Mouse (Mus musculus): ENCODE results near the gene Gm20431.

Gm20431 gene

GRCm38 (mm10) chr2:167596726-167597491 is 64.4 kb downstream of the Gm20431 start:
- no peak for DNase-seq

DNA sequence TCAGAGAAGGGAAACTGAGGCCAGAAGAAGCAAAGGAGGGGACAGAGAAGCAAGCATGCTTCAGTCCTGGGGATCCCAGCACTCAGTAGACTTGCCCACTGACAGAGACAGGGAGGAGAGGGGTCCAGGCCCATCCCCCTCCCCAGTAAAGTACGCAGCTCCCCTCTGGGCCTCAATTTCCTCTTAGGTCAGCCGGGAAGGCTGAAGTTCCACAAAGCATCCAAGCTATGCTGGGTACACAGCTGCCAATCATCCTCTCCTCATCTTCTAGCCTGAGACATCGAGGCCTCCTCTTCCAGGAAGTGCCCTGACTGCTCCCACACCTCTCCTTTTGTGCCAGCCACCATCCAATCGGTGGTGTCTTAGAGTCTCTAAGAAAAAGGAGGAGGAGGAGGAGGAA is 65.0 kb downstream of the Gm20431 start:
- no peak for DNase-seq

GRCm38 (mm10) chr2:167595761-167596171 is 65.5 kb downstream of the Gm20431 start:
- DNase-seq = no peak

GRCm38 (mm10) chr2:167594444-167594934 is 66.8 kb downstream of the Gm20431 start:
- no peak for DNase-seq

DNA sequence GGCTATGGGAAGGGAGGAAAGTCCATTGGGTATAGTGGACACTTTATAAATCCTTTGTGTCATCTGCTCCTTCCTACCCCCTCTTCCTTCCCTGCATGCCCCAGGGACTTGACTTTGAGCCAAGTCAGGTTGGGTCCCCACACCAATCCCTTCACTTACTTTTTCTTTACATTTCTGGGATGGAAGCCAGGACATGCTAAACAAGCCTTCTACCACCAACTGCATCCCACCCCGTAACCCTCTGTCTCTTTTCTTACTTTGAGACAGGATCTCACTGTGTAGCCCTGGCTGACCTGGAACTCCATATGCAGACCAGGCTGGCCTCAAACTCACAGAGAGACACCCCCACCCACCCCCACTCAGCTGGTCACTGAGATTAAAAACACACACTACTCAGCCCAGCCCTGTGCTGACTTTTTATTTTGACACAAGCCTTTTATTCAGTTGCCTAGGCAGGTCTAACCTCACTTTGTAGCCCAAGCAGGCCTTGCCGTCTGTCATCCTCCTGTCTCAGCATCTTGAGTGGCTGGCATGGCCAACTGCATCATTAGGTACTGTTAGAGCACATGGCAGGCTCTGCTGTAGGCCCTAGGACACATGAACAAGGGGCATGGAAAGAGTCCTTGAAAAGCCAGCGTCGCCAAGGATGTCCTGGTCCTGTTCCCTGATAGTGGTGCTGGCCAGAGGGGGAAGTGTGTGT is 67.6 kb downstream of the Gm20431 start:
- DNase-seq = no peak

DNA sequence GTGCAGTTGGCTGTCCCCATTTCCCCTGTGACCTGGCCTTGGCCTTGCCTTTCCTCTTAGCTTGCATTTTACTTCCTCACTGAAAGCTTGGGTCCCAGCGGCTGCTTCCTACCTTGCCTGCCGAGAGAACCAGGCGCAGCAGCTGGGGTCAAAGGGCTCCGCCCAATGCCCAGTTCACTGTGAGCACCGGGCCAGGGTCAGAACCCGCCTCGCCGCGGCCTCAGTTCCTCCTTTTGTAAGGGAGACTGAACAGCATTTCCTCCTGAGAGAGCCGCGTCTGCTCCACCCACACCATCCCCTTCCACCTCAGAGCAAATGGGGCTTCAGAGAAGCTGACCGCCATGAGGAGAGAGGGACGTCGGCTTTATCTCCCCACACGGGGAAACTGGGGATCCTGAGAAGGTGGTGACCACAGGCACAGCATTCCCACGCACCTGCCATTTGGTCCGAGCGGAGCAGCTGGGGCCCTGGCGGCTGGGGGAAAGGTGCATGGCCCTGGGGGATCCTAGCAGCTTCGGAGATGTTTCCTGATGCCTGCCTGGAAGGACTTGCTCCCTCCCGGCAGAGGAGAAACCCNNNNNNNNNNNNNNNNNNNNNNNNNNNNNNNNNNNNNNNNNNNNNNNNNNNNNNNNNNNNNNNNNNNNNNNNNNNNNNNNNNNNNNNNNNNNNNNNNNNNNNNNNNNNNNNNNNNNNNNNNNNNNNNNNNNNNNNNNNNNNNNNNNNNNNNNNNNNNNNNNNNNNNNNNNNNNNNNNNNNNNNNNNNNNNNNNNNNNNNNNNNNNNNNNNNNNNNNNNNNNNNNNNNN is 72.3 kb downstream of the Gm20431 start:
- DNase-seq = peak; percentile 64

- DNase-seq = no peak
Observed at GRCm38 (mm10) chr2:167586976-167587375, 74.3 kb downstream of the Gm20431 start.

- no peak for DNase-seq
Observed at GRCm38 (mm10) chr2:167586041-167586440, 75.3 kb downstream of the Gm20431 start.

DNA sequence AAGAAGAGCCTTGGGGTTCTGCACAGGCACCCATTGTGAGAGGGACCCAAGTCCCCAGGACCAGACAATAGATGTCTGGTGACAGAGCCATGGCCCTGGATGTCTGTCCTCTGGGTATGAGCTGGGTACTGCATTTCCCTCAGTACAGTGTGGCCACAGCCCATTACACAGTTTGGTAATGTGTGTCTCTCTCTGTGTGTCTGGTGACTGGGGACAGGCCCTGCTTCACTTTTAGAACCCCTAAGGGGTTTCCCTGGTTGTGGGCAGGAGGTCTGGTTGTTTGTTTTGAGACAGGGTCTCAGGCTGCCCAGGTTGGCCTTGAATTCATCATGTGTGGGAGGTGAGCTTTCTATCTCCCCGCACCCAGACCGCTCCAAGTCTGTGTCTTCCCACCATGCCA is 76.0 kb downstream of the Gm20431 start:
- no peak for DNase-seq

- no peak for DNase-seq
Observed at GRCm38 (mm10) chr2:167583161-167583952, 77.9 kb downstream of the Gm20431 start.

- peak; percentile 69 for DNase-seq
Observed at GRCm38 (mm10) chr2:167578521-167578920, 82.8 kb downstream of the Gm20431 start.

DNA sequence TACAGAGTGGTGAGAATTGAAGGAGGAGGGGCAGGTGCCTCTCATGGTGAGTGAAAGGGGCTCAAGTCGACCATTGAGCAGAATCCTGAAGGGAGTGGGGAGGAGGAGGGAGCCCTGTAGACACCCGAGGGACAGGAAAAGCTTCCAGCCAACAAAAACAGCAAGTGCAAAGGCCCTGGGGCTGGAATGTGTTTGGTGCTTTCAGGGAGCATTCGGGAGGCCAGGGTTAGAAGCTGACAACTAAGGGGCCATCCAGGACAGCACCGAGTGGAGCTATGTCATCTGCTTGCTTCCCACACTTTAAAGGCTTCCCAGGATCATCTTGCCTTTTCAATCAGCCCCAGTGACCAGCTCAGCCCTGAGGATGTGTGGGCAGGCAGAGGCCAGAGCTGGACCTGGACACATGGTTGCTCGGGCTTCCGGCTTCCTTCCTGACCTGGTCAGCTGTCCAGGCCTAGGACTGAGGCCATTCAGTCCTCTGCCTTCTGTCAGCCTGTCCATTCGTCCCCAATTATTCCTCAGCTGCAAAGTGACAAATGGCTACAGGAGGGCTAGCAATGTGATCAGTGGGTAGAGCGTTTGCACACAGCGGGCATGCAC is 84.0 kb downstream of the Gm20431 start:
- DNase-seq = no peak

DNA sequence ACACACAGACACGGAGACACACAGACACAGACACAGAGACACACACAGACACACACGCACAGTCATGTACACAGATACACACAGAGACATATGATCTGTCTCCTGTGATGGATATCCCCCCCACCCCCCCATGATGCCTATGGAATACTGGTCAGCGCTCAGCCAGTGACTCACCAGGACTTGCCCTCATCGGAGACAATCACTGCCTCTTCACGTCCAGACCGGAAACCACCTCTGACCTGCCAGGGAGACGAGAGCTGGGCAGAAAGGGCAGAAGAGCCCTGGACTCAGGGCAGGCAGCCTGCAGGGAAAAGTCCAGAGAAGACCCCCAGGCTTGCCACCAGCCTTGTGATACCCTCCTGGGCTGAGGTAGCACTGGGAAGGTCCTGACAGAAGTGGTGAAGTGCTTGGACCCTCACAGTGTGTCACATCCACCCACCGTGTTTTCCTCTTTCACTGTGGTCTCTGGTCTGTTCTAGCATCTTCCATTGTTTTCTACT is 85.1 kb downstream of the Gm20431 start:
- no peak for DNase-seq

DNA sequence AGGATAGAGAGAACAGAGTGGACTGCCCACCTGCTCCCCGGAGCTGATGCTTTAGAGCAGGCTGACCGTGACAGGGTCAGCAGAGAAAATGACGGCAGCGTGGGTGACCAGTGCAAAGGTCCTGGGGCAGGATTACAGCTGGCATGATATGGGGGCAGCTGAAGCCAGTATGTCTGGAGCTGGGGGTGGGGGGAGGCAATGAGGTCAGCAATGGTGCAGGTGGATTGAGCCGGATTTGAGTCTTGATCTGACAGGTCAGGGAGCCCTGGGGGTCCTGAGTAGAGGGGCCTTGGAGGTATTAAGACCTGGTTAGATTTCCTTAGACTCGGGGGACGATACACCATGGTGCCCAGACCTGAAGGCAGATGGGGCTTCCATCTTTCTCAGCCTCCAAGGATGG is 85.7 kb downstream of the Gm20431 start:
- no peak for DNase-seq

GRCm38 (mm10) chr2:167574814-167575213 is 86.5 kb downstream of the Gm20431 start:
- DNase-seq = no peak

GRCm38 (mm10) chr2:167571442-167572220 is 89.7 kb downstream of the Gm20431 start:
- DNase-seq = no peak

DNA sequence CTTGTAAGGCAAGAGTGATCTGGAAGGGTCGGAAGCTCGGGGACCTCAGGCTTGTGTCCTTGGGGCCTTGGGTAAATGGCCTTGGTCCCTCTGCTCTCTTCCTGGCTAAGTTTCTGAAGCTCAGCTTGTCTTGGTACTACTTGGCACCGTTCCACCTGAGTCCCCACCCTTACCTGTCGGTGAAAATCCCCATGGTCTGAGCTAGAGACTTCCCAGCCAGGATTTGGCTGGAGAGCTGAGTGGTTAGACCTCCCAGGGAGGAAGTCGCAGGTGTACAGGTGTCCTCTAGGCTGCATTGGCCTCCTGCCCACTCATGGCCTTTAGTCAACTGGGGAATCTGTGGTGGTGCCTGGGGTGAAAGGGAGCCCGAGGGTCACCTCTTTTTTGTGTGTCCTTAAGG is 90.5 kb downstream of the Gm20431 start:
- DNase-seq = no peak

DNA sequence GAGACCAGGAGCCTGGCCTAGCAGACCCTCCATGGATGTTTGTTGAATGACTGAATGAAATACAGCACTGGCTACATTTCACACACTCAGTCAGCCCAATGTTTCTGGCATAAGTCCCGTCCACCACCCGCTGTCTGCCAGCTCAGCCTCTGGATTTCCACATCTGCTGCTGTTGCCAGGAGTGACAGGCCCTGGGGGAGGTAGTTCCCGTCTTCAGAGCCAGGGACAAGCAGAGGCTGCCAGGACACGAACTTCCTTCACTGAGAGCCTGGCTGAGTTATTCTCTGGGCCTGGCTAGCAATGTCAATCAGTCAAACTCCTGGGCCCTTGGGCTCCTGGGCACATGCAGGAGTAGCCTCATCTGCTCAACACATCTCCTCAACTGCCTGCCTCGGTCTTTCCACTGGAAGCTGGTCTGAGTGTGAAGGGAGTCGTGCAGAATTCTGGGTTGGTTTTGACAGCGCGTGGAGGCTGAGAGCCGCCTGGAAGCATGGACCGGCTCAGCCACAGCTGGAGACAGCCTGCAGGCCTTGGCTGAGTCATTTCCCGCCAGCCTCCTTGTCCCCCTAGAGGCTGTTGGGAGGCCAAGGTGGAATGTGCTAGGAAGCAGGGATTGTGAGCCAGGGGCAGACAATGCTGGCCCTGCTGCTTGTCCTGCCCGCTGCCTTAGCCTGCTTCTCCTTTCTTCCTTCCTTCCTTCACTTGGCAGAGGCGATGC is 91.2 kb downstream of the Gm20431 start:
- no peak for DNase-seq

DNA sequence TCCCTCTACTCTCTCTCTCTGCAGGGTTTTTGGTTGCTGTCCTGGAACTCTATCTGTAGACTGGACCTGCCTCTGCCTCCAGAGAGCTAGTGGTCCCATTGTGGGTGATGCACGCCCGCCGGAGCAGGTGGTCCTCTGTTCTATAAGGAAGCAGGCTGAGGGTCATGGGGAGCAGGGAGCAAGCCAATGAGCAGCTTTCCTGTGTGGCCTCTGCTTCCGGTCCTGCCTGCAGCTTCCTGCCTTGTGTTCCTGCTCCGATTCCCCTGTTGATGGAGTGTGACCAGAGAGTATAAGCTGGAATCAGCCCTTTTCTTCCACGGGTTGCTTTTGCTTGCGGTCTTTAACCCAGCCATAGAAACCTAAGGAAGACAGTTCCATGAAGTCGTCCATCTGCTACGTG is 93.2 kb downstream of the Gm20431 start:
- no peak for DNase-seq

GRCm38 (mm10) chr2:167565682-167566081 is 95.6 kb downstream of the Gm20431 start:
- no peak for DNase-seq

DNA sequence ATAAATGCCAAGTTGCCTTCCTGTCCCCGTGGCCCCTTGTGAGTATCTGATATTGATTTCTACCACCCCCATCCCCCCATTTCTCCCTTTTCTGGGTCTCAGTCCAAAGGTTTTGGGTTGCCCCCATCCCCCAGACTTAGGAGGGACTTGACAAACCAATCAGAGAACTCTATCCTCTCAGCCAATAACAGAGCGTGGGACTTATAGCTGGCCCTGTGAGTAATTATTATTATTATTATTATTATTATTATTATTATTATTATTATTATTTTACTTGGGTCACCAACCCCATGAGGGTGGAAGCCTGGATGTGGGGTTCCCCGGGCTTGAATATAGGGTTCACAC is 96.0 kb downstream of the Gm20431 start:
- no peak for DNase-seq
